Mouse (Mus musculus): ENCODE measurements around the gene Ccdc157.

DNA sequence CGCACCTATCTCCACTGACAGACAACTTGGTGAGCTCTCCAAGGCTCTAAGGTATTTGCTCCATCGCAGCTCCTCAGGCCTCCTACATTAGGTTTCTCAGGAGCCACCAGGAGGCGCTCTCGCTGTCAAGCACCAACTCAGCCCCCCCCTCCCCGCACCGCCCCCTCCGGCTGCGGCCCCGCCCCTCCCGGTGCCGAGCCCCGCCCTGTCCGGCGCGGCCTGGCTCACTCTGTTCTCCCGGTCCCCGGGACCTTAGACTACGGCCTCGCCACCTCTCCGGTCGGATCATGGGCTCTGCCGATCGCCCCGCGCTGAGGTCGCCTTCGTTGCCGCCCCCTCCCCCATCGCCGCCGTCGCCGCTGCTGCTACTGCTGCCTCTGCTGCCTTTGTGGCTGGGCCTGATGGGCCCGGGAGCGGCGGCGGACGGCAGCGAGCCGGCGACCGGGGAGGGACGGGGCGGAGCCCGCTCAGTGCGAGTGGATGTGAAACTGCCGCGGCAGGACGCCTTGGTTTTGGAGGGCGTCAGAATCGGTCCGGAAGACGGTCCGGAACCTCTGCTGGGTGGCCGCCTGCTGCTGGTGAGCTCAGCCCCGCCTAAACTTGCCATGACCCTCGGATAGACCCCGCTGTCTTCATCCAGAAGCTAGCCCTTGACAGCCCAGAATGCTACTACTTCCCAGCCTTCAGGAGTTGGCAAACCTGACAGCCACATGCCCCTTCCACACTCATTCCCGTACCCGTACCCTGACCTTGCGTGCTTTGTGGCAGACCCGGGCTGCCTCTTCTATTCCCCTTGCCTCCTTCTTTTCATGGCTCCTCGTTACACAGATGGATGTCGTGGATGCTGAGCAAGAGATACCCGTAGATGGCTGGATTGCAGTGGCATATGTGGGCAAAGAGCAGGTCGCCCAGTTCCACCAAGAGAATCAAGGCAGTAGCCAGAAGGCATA, 24.8 kb downstream of the Ccdc157 start, which contains the start of gene Rnf215:
- TF ChIP-seq CTCF (IDR thresholded peaks at IDR 0.05; ENCODE audit: low read depth), result peak; percentile 83
- TF ChIP-seq EP300 (IDR thresholded peaks at IDR 0.05; ENCODE audit: low read depth), result no peak

Data from liver, embryonic 14.5 days (tissue).